Comparison of ENCODE assay signal across 21 mouse cellular contexts in the genomic region with DNA sequence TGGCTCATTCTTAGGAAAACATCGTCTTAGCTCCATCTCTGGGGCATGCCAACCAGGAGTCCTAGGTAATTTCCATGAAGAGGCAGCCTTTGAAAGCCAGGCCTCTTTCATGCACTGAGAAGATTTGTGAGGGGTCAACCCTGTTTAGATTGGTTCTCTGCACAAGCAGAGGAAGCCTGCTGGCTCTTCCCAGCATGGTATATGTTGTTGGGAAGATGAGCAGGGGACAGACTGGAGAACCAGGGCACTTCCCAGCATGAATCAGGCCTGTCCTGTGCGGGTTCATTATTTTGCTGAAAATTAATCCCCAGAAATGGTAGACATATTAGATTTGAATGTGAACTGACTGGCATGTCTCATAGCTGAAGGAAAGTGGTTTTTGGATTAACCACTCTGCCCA.
DNase-seq lines count a peak whose midpoint lies in the region; ATAC-seq lines count a peak whose summit lies in the region.
"Had no signal": no experiment of that assay in that cellular context is flagged by ENCODE, and none has a peak within 500 bp of the region (broad histone marks: within the 10 kb centered on the region; RNA-seq: fewer than 3 reads in every experiment).

No protein-coding gene starts in this region.

- WGBS in intestine, embryonic 16.5 days: 83% methylated on average over 2 of the region's 2 CpGs

- no peaks in the 10 kb centered on the region for H3K36me3 ChIP-seq in intestine, embryonic 16.5 days (ENCODE audit: control insufficient read depth, insufficient read depth, low read length)
- H3K36me3 ChIP-seq: embryonic facial prominence, embryonic 10.5 days; heart, embryonic 15.5 days; hindbrain, embryonic 10.5 days; intestine, embryonic 15.5 days had no signal

- DNase-seq in heart, adult 11 months: peak; percentile 29
- no peak for DNase-seq in heart, postnatal 10 days
- DNase-seq in cerebellum, adult 11-12 months: peak; percentile 83
- peak; percentile 51 for DNase-seq in cerebellum, adult 8-10 months
- DNase-seq in cerebellum, postnatal 25 days: peak; percentile 54 to 63
- DNase-seq in gastrocnemius, postnatal 36 days: no peak
- DNase-seq: forebrain, postnatal 0 days; gastrocnemius, adult 2 months; heart, adult 2 months; kidney, adult 8-10 months had no signal

- intact Hi-C loops in heart, postnatal 10 days (cut with DNase I): no loop called here
- intact Hi-C loops in gastrocnemius, postnatal 36 days (cut with DNase I): no loop called here

- no peaks in the 10 kb centered on the region for H3K27me3 ChIP-seq in intestine, embryonic 16.5 days (replicated peaks; ENCODE audit: control insufficient read depth, insufficient read depth, low read length)
- H3K27me3 ChIP-seq: CH12.LX; forebrain, embryonic 13.5 days; heart, embryonic 15.5 days; intestine, embryonic 15.5 days had no signal

- H3K4me1 ChIP-seq in intestine, embryonic 16.5 days (ENCODE audit: control insufficient read depth, insufficient read depth, low read length): no peaks in the 10 kb centered on the region
- H3K4me1 ChIP-seq: heart, embryonic 15.5 days; intestine, embryonic 15.5 days had no signal

- no peak overlapping the region for H3K4me2 ChIP-seq in intestine, embryonic 16.5 days (ENCODE audit: low read depth, low read length)
- H3K4me2 ChIP-seq: forebrain, embryonic 13.5 days; heart, embryonic 11.5 days; heart, embryonic 15.5 days; hindbrain, embryonic 14.5 days; intestine, embryonic 15.5 days had no signal

- H3K9me3 ChIP-seq in intestine, embryonic 16.5 days (ENCODE audit: control insufficient read depth, low read length): no peaks in the 10 kb centered on the region
- H3K9me3 ChIP-seq: embryonic facial prominence, embryonic 10.5 days; forebrain, embryonic 13.5 days; heart, embryonic 15.5 days; hindbrain, embryonic 10.5 days; intestine, embryonic 15.5 days had no signal

- no peak overlapping the region for H3K9ac ChIP-seq in intestine, embryonic 16.5 days (ENCODE audit: low read depth, low read length)
- H3K9ac ChIP-seq: forebrain, embryonic 13.5 days; forebrain, postnatal 0 days; heart, embryonic 15.5 days; hindbrain, embryonic 14.5 days; intestine, embryonic 15.5 days had no signal

- no peak overlapping the region for H3K4me3 ChIP-seq in intestine, embryonic 16.5 days (ENCODE audit: low read length)
- H3K4me3 ChIP-seq: embryonic facial prominence, embryonic 10.5 days; forebrain, embryonic 13.5 days; gastrocnemius, adult 2 months; heart, adult 2 months; heart, embryonic 15.5 days; hindbrain, embryonic 10.5 days; intestine, embryonic 15.5 days had no signal

- no peak for ATAC-seq in intestine, embryonic 16.5 days
- ATAC-seq: activated CD4-positive, CD25-positive, alpha-beta regulatory T cell, adult 4 months; forebrain, embryonic 13.5 days; forebrain, postnatal 0 days; intestine, embryonic 15.5 days; Patski had no signal

- H3K27ac ChIP-seq in intestine, embryonic 16.5 days (ENCODE audit: low read length): no peak overlapping the region
- H3K27ac ChIP-seq: embryonic facial prominence, embryonic 10.5 days; forebrain, embryonic 13.5 days; gastrocnemius, adult 2 months; heart, adult 2 months; heart, embryonic 15.5 days; hindbrain, embryonic 10.5 days; hindbrain, embryonic 14.5 days; intestine, embryonic 15.5 days had no signal

Comparison
In these comparisons a context has a peak if more than half of its experiments do, and no peak if none do; other contexts are left out.
1. DNase-seq: peak in heart, adult 11 months (single experiment), cerebellum, adult 11-12 months (single experiment), cerebellum, adult 8-10 months (single experiment) and cerebellum, postnatal 25 days (2 of 2); none in heart, postnatal 10 days (0 of 2) and gastrocnemius, postnatal 36 days (0 of 2).